In genomic region chr4:48034287-48034686, GRCm38 (mm10) we compare ENCODE assay signal across 20 mouse cellular contexts. TPM values are rescaled to one million over a fixed set of nuclear protein-coding genes. Genes with fewer than 3 reads are reported as not detected.
"Had no signal": no experiment of that assay in that cellular context is flagged by ENCODE, and none has a peak within 500 bp of the region (broad histone marks: within the 10 kb centered on the region; RNA-seq: fewer than 3 reads in every experiment).

No protein-coding gene starts in this region.

- H3K9me3 ChIP-seq: limb, embryonic 12.5 days; limb, embryonic 15.5 days; midbrain, embryonic 13.5 days; neural tube, embryonic 12.5 days; neural tube, embryonic 15.5 days had no signal

- H3K27ac ChIP-seq: layer of hippocampus, adult 2 months; limb, embryonic 12.5 days; limb, embryonic 15.5 days; liver, embryonic 14.5 days; macrophage; midbrain, embryonic 13.5 days; neural tube, embryonic 12.5 days; neural tube, embryonic 15.5 days had no signal

- DNase-seq: kidney, adult 18-20 months; kidney, adult 9 months; kidney, postnatal 25 days; layer of hippocampus, adult 9-11 months; liver, postnatal 0 days; lung, embryonic 14.5 days; retina, postnatal 1 day; right cerebral cortex, postnatal 25 days; thymus, adult 18-20 months; thymus, postnatal 25 days had no signal

- H3K27me3 ChIP-seq: limb, embryonic 12.5 days; limb, embryonic 15.5 days; neural tube, embryonic 15.5 days had no signal

- ATAC-seq: liver, postnatal 0 days; lung, postnatal 0 days; midbrain, embryonic 13.5 days had no signal

- H3K9ac ChIP-seq: limb, embryonic 12.5 days; limb, embryonic 15.5 days; liver, embryonic 14.5 days; liver, postnatal 0 days; lung, embryonic 14.5 days; midbrain, embryonic 13.5 days; neural tube, embryonic 12.5 days; neural tube, embryonic 15.5 days had no signal

- H3K36me3 ChIP-seq: limb, embryonic 12.5 days; limb, embryonic 15.5 days; midbrain, embryonic 13.5 days; neural tube, embryonic 12.5 days; neural tube, embryonic 15.5 days had no signal

- H3K4me2 ChIP-seq: limb, embryonic 12.5 days; limb, embryonic 15.5 days; liver, embryonic 11.5 days; lung, embryonic 14.5 days; midbrain, embryonic 13.5 days; neural tube, embryonic 12.5 days; neural tube, embryonic 15.5 days had no signal

- H3K4me3 ChIP-seq: layer of hippocampus, adult 2 months; limb, embryonic 12.5 days; limb, embryonic 15.5 days; midbrain, embryonic 13.5 days; neural tube, embryonic 12.5 days; neural tube, embryonic 15.5 days had no signal

- H3K4me1 ChIP-seq: midbrain, embryonic 13.5 days; neural tube, embryonic 12.5 days; neural tube, embryonic 15.5 days had no signal

RNA-seq across cellular contexts. Expression of gene Nr4a3, which starts 10.7 kb away (rescaled TPM):
- polyA plus RNA-seq: liver, postnatal 0 days had no signal
